Mouse (Mus musculus) forebrain, postnatal 0 days (tissue): ENCODE measurements around the gene Anapc16. TPM values are rescaled to one million over a fixed set of nuclear protein-coding genes. Genes with fewer than 3 reads are reported as not detected.
"Not testable (repeated sequence)": the region's sequence is repeated elsewhere in the genome, so short reads cannot be mapped to it uniquely, and the experiment has no call there.

Experiments used
- ATAC-seq: fragments of 200-750 bp; cut with Nextera tagmentation; 2 replicates; pipeline ENCODE4 v1.8.0; 2017; ENCODE audit warnings: mild to moderate bottlenecking, moderate library complexity
- DNase-seq: peaks from one replicate; pipeline ENCODE4 v3.0.0-alpha.2; 2015
- H3K27ac ChIP-seq: fragments of 300-500 bp; sonication (generic); 2 replicates; pipeline ENCODE4 v1.5.1; 2014; ENCODE audit warnings: low read depth, mild to moderate bottlenecking, antibody characterized with exemption, low read length, moderate library complexity, mixed read lengths
- H3K27me3 ChIP-seq: fragments of 300-500 bp; sonication (generic); 2 replicates; pipeline ENCODE4 v1.6.1; 2014; ENCODE audit warnings: mild to moderate bottlenecking, low read length, mixed read lengths; ENCODE audit not compliant: insufficient read depth
- H3K36me3 ChIP-seq: fragments of 300-500 bp; sonication (generic); 2 replicates; pipeline ENCODE4 v1.6.1; 2014; ENCODE audit warnings: mild to moderate bottlenecking, moderate library complexity; ENCODE audit not compliant: insufficient read depth
- H3K4me1 ChIP-seq: fragments of 300-500 bp; sonication (generic); 2 replicates; pipeline ENCODE4 v1.6.1; 2014; ENCODE audit warnings: antibody characterized with exemption; ENCODE audit not compliant: insufficient read depth
- H3K4me2 ChIP-seq: fragments of 300-500 bp; sonication (generic); 2 replicates; pipeline ENCODE4 v1.6.1; 2014; ENCODE audit warnings: low read depth, mild to moderate bottlenecking, moderate library complexity
- H3K4me3 ChIP-seq: fragments of 300-500 bp; sonication (generic); 2 replicates; pipeline ENCODE4 v1.5.1; 2014; ENCODE audit warnings: low read depth, low read length, mixed read lengths
- H3K9ac ChIP-seq: fragments of 300-500 bp; sonication (generic); 2 replicates; pipeline ENCODE4 v1.6.1; 2014; ENCODE audit warnings: mild to moderate bottlenecking
- H3K9me3 ChIP-seq: fragments of 300-500 bp; sonication (generic); 2 replicates; pipeline ENCODE4 v1.6.1; 2016; ENCODE audit warnings: low read length
- CTCF ChIP-seq: sonication (generic); IDR thresholded peaks from 2 replicates; pipeline ENCODE4 v1.5.1; 2016; ENCODE audit warnings: antibody characterized with exemption, control low read depth, low read depth
- WGBS: fragments of 180-500 bp; shearing (Covaris S2); extraction: QIAGEN DNeasy Blood & Tissue Kit; methylation state at CpG from one replicate; pipeline ENCODE4 v1.1.7; 2014; 5-methylcytosine and 5-hydroxymethylcytosine counted together
- polyA plus RNA-seq: library from polyadenylated mRNA; unstranded; fragments of >200 nt; fragmentation: Nextera tagmentation; extraction: Ambion mirVana; gene quantifications from 2 replicates; pipeline ENCODE4 v1.2.1, GENCODE M21; 2015
- total RNA-seq: library from RNA; depleted of rRNA; stranded (reverse); fragments of >200 nt; gene quantifications from 2 replicates; pipeline ENCODE4 v1.2.3, GENCODE M21; 2014

The Anapc16 gene
- total and polyA plus RNA-seq, 2 experiments from 2014 or later, result 115 to 117 TPM

- under 1% methylated on average over 21 of the region's 21 CpGs for WGBS
- peak; percentile 47; the same call in 1 of the 2 replicates for TF ChIP-seq CTCF
- H3K27me3 ChIP-seq, result no peaks in the 10 kb centered on the region
- peak overlapping the region; percentile 59 for H3K4me2 ChIP-seq
- no peaks in the 10 kb centered on the region for H3K9me3 ChIP-seq
- peak overlapping the region; percentile 99 for H3K27ac ChIP-seq
- no peaks in the 10 kb centered on the region for H3K36me3 ChIP-seq
- peak overlapping the region; percentile 58 for H3K9ac ChIP-seq
- DNase-seq (no peak), ATAC-seq (no peak; the same call in 1 of the 2 replicates)
- peak overlapping the region; percentile 88 for H3K4me3 ChIP-seq
- H3K4me1 ChIP-seq, result peaks cover 10% of the 10 kb centered on the region; the same call in 1 of the 2 replicates
Measured at GRCm38 (mm10) chr10:60003213-60003752, 348 bp upstream of the Anapc16 start.

GRCm38 (mm10) chr10:60002203-60002602 is 732 bp downstream of the Anapc16 start:
- Histone ChIP-seq H3K4me1 (peaks cover 10% of the 10 kb centered on the region; the same call in 1 of the 2 replicates), H3K4me3 (peak overlapping the region; percentile 88), H3K4me2 (peak overlapping the region; percentile 59), H3K27ac (peak overlapping the region; percentile 99), H3K27me3 (no peaks in the 10 kb centered on the region), H3K36me3 (no peaks in the 10 kb centered on the region), H3K9ac (peak overlapping the region; percentile 77), H3K9me3 (no peaks in the 10 kb centered on the region)
- no peak for TF ChIP-seq CTCF
- ATAC-seq (no peak), DNase-seq (no peak)
- WGBS, result 2% methylated on average over 12 of the region's 12 CpGs

- H3K36me3 ChIP-seq, H3K27me3 ChIP-seq, H3K4me1 ChIP-seq, DNase-seq, H3K27ac ChIP-seq, H3K9me3 ChIP-seq, ATAC-seq, H3K9ac ChIP-seq: not testable (repeated sequence)
- WGBS, result 85% methylated on average over 8 of the region's 8 CpGs
- Histone ChIP-seq H3K4me2 (peak overlapping the region; percentile 59), H3K4me3 (peak overlapping the region; percentile 88; the same call in 1 of the 2 replicates)
Measured at GRCm38 (mm10) chr10:60001663-60002062, 1.3 kb downstream of the Anapc16 start.

- no peak for TF ChIP-seq CTCF
- Histone ChIP-seq H3K4me2 (no peak overlapping the region), H3K27ac (no peak overlapping the region), H3K27me3 (no peaks in the 10 kb centered on the region), H3K4me1 (peaks cover 9% of the 10 kb centered on the region; the same call in 1 of the 2 replicates), H3K9me3 (no peaks in the 10 kb centered on the region), H3K36me3 (peaks cover 6% of the 10 kb centered on the region), H3K9ac (no peak overlapping the region), H3K4me3 (no peak overlapping the region)
- WGBS, result 91% methylated on average over 3 of the region's 3 CpGs
- ATAC-seq (no peak), DNase-seq (no peak)
Measured at GRCm38 (mm10) chr10:59999057-59999456, 3.9 kb downstream of the Anapc16 start.

- peaks cover 11% of the 10 kb centered on the region for H3K36me3 ChIP-seq
- ATAC-seq (no peak), DNase-seq (peak; percentile 86)
- H3K4me2 ChIP-seq, result no peak overlapping the region
- no peak overlapping the region for H3K4me3 ChIP-seq
- H3K9ac ChIP-seq, result no peak overlapping the region
- TF ChIP-seq CTCF, result peak; percentile 76
- H3K27me3 ChIP-seq, result no peaks in the 10 kb centered on the region
- H3K9me3 ChIP-seq, result no peaks in the 10 kb centered on the region
- WGBS, result 13% methylated on average over 7 of the region's 7 CpGs
- H3K4me1 ChIP-seq, result peaks cover 4% of the 10 kb centered on the region; the same call in 1 of the 2 replicates
- H3K27ac ChIP-seq, result no peak overlapping the region
Measured at GRCm38 (mm10) chr10:59997591-59997990, 5.3 kb downstream of the Anapc16 start.

DNA sequence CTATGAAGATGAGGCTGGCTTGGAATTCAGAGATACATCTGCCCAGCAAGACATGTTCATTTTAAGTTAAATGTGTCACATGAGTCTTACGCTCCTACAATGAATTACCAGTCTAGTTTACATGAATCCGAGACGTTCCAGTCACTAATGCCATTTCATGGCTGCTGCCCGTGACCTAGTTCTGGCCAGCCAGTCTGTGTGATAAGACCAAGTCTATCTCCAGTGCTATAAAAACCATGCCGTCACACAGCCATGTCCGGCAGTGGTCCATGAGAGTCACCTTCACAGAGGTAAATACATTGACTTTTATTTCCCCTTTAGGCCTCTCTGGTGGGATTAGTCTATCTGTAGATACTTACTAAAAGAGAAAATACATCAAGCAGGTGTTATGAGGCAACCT is 7.0 kb downstream of the Anapc16 start:
- Histone ChIP-seq H3K27ac (no peak overlapping the region), H3K4me2 (no peak overlapping the region), H3K9me3 (no peaks in the 10 kb centered on the region), H3K36me3 (peaks cover 18% of the 10 kb centered on the region), H3K9ac (no peak overlapping the region), H3K27me3 (no peaks in the 10 kb centered on the region), H3K4me3 (no peak overlapping the region), H3K4me1 (no peaks in the 10 kb centered on the region)
- DNase-seq (no peak), ATAC-seq (no peak)
- TF ChIP-seq CTCF, result no peak
- 95% methylated on average over 6 of the region's 6 CpGs for WGBS

GRCm38 (mm10) chr10:59993813-59994212 is 9.1 kb downstream of the Anapc16 start:
- H3K36me3 ChIP-seq, result peaks cover 37% of the 10 kb centered on the region
- H3K4me3 ChIP-seq, H3K27me3 ChIP-seq, H3K9ac ChIP-seq, DNase-seq, ATAC-seq, H3K9me3 ChIP-seq, H3K4me2 ChIP-seq, H3K27ac ChIP-seq, H3K4me1 ChIP-seq: not testable (repeated sequence)
- 91% methylated on average over 2 of the region's 3 CpGs for WGBS
